Mouse (Mus musculus): Measurements from ENCODE around the gene Omp. TPM values are rescaled to one million over a fixed set of nuclear protein-coding genes. Genes with fewer than 3 reads are reported as not detected.
A peak's percentile ranks its signal among the peaks of the same experiment; 100 is the strongest.

The Omp gene
- polyA plus RNA-seq, 1 experiment from 2014 or later, result 0.70 TPM

DNA sequence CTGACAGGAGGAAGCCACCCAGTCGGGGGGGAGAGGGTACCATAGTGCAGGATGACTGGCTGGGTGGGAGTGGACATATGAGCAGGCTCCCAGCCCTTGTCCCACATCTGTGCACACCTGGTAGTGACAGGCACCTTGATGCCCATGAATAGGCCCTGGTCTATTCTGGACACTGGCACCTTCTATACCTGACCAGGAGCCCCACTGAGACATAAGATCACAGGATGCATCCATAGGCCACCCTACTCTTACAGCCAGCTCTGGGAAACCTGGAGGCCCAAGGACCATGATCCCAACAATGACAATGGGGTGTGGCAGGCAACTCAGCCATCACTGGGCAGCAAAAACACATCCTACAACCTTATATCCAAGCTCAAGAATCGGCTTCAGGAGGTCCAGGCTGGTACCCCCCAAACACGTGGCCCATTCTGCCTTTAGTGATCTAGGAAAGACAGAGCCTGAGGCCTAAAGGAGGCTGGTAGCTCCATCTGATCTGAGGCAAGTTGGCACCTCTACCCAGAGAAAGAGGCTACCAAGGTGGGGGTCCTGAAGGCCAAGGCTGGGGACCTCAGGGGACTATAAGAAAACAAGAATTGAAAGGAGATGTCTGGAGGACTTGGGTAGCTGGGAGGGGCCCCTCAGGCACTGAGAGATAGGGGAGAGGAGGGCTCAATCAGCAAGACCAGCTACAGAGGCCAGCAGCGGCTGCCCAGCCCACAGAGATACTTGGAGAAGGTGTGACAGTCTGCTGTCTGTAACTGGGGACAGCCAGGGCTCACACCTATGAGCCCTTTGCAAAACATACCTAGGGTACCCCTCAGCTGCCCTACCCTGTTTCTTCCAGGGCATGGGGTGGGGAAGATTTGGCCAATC lies 29.8 kb upstream of the Omp start:
- ATAC-seq (replicated peaks; ENCODE audit: low FRiP score) (peak; percentile 73), DNase-seq (ENCODE audit: low spot score) (no peak)
- 57% methylated on average over 4 of the region's 4 CpGs for WGBS
- Histone ChIP-seq H3K4me3 (ENCODE audit: low read depth, low read length) (peak overlapping the region; percentile 41), H3K27ac (ENCODE audit: low read depth, low read length) (peak overlapping the region; percentile 85), H3K4me1 (replicated peaks; ENCODE audit: control insufficient read depth, insufficient read depth, low read length) (peaks cover 75% of the 10 kb centered on the region), H3K4me2 (peak overlapping the region; percentile 88), H3K9ac (ENCODE audit: low read depth, low read length) (peak overlapping the region; percentile 76), H3K27me3 (replicated peaks; ENCODE audit: control insufficient read depth, insufficient read depth, low read length) (no peaks in the 10 kb centered on the region), H3K9me3 (ENCODE audit: control insufficient read depth, low read length) (no peaks in the 10 kb centered on the region), H3K36me3 (ENCODE audit: control insufficient read depth, insufficient read depth, low read length) (no peaks in the 10 kb centered on the region)

DNA sequence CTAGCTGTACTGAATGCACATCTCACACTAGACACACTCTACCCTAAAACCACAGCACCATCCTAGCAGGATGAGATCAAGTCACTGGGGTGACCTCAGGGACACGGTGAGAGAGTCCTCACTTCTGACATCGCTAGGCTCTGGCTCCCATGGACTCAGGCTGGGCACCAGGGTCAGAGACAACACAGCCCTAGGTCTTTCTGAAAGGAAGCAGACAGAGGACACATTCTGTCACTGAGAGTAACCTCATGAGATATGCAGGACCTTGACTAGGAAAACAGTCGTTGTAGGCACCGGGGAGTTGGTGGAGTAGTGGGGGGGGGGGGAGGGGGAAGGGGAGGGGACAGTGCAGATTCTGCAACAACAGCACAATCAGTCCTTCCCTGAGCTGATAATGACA lies 28.1 kb upstream of the Omp start:
- no peaks in the 10 kb centered on the region for H3K27me3 ChIP-seq (replicated peaks; ENCODE audit: control insufficient read depth, insufficient read depth, low read length)
- 22% methylated on average over 4 of the region's 4 CpGs for WGBS
- H3K9me3 ChIP-seq (ENCODE audit: control insufficient read depth, low read length), result no peaks in the 10 kb centered on the region
- H3K9ac ChIP-seq (ENCODE audit: low read depth, low read length), result peak overlapping the region; percentile 49
- no peak for DNase-seq (ENCODE audit: low spot score)
- no peak overlapping the region for H3K4me3 ChIP-seq (ENCODE audit: low read depth, low read length)
- peaks cover 80% of the 10 kb centered on the region for H3K4me1 ChIP-seq (replicated peaks; ENCODE audit: control insufficient read depth, insufficient read depth, low read length)
- peak overlapping the region; percentile 43 for H3K4me2 ChIP-seq
- H3K27ac ChIP-seq (ENCODE audit: low read depth, low read length), result peak overlapping the region; percentile 63; the same call in 1 of the 2 replicates
- H3K36me3 ChIP-seq (ENCODE audit: control insufficient read depth, insufficient read depth, low read length), result no peaks in the 10 kb centered on the region; the same call in 1 of the 2 replicates
- no peak for ATAC-seq (replicated peaks; ENCODE audit: low FRiP score)

DNA sequence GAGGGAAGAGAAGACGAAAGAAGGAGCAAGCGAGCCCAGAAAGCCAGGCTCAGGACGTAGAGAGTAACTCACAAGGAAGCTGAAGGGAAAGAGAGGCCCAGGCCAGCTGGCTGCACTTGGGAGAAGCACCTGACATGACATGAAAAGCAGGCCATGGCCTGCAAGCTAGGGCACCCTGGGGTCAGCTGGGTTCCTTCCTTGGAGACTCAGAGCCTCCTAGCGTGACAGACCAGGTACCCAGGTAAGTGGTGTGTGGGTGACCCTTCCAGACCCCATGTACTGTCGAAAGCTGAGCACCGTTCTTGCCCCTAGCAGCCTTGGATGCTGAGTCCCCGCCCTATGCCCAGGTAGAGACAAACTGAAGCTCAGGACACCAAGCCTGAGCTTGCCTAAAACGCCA lies 27.4 kb upstream of the Omp start:
- Histone ChIP-seq H3K4me1 (replicated peaks; ENCODE audit: control insufficient read depth, insufficient read depth, low read length) (peaks cover 79% of the 10 kb centered on the region), H3K36me3 (ENCODE audit: control insufficient read depth, insufficient read depth, low read length) (no peaks in the 10 kb centered on the region; the same call in 1 of the 2 replicates), H3K4me3 (ENCODE audit: low read depth, low read length) (no peak overlapping the region), H3K27ac (ENCODE audit: low read depth, low read length) (peak overlapping the region; percentile 85), H3K9me3 (ENCODE audit: control insufficient read depth, low read length) (no peaks in the 10 kb centered on the region), H3K27me3 (replicated peaks; ENCODE audit: control insufficient read depth, insufficient read depth, low read length) (no peaks in the 10 kb centered on the region), H3K9ac (ENCODE audit: low read depth, low read length) (peak overlapping the region; percentile 49), H3K4me2 (no peak overlapping the region)
- 89% methylated on average over 8 of the region's 8 CpGs for WGBS
- ATAC-seq (replicated peaks; ENCODE audit: low FRiP score) (no peak), DNase-seq (ENCODE audit: low spot score) (no peak)

DNA sequence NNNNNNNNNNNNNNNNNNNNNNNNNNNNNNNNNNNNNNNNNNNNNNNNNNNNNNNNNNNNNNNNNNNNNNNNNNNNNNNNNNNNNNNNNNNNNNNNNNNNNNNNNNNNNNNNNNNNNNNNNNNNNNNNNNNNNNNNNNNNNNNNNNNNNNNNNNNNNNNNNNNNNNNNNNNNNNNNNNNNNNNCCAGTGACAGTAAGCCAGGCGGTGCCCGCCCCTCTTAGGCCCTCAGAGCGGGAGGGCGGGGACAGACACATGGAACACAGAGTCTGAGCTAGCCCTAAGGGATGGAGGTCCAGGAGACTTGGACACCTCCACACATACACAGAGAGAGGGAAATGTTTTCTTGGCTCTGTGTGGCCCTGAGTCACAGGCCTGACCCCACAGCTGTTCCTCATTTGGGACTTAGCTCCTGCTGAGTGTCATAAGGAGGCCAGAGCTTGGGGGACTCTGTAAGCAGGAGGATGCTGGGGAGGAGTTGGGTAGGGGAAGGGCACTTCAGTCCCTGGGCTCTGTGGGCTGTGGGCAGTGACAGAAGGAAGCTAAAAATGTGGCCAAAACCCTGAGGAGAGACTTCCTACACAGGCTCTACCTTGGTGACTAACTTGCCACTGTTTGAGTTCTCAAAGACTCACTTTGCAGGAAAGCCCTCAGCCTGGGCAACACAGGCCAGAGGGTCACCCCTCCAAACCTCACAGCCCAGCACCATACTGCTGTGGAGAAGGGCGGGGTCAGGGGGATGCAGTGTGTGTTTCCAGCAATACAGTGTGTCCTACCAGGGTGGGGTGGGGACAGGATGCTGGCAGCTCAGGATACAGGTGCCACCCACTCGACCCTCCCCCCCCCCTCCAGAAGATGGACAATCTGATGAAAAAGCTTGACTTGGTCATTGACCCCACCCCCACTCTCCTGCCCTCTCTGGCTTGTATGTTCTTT lies 26.1 kb upstream of the Omp start:
- Histone ChIP-seq H3K4me1 (replicated peaks; ENCODE audit: control insufficient read depth, insufficient read depth, low read length) (peaks cover 67% of the 10 kb centered on the region), H3K4me3 (ENCODE audit: low read depth, low read length) (peak overlapping the region; percentile 20; the same call in 1 of the 2 replicates)
- WGBS, result 25% methylated on average over 6 of the region's 6 CpGs

DNA sequence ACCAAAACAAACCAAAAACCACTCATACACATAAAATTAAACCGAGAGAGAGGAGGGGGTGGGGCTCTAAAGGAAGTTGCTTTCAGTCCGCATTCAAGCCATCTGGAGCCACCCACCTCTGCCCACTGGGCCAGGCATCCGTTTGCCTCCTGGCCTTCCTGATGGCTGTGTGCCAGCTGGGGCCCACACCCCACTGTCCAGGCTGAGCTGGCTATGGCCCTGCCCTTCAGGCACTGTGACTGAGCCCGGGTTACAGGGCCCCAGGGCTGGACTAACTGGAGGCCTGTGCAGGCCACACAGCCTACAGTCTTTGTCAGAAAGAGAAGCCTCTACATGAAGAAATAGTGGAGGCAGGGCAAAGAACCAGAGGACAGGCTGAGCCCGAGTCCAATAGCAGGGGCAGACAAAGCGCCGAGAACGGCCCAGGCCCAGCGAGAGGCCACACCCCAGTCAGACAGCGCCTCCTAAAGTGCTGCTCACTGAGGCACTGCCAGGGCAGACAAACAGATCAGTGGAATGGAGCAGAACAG lies 19.8 kb upstream of the Omp start:
- peak overlapping the region; percentile 19; the same call in 1 of the 2 replicates for H3K27ac ChIP-seq (ENCODE audit: low read depth, low read length)
- peaks cover 2% of the 10 kb centered on the region; the same call in 1 of the 2 replicates for H3K36me3 ChIP-seq (ENCODE audit: control insufficient read depth, insufficient read depth, low read length)
- peaks cover 50% of the 10 kb centered on the region for H3K4me1 ChIP-seq (replicated peaks; ENCODE audit: control insufficient read depth, insufficient read depth, low read length)
- no peaks in the 10 kb centered on the region for H3K27me3 ChIP-seq (replicated peaks; ENCODE audit: control insufficient read depth, insufficient read depth, low read length)
- peak overlapping the region; percentile 40; the same call in 1 of the 2 replicates for H3K9ac ChIP-seq (ENCODE audit: low read depth, low read length)
- H3K4me3 ChIP-seq (ENCODE audit: low read depth, low read length), result no peak overlapping the region
- peak overlapping the region; percentile 37 for H3K4me2 ChIP-seq
- H3K9me3 ChIP-seq (ENCODE audit: control insufficient read depth, low read length), result no peaks in the 10 kb centered on the region
- ATAC-seq (replicated peaks; ENCODE audit: low FRiP score) (peak; percentile 62), DNase-seq (ENCODE audit: low spot score) (no peak)
- WGBS, result 54% methylated on average over 10 of the region's 10 CpGs

More for the DNA sequence above, 26.1 kb upstream of the Omp start:
- ATAC-seq (replicated peaks; ENCODE audit: low FRiP score) (peak; percentile 83), DNase-seq (ENCODE audit: low spot score) (no peak)
- Histone ChIP-seq H3K36me3 (ENCODE audit: control insufficient read depth, insufficient read depth, low read length) (no peaks in the 10 kb centered on the region; the same call in 1 of the 2 replicates), H3K9ac (ENCODE audit: low read depth, low read length) (peak overlapping the region; percentile 59), H3K27ac (ENCODE audit: low read depth, low read length) (peak overlapping the region; percentile 85), H3K27me3 (replicated peaks; ENCODE audit: control insufficient read depth, insufficient read depth, low read length) (no peaks in the 10 kb centered on the region), H3K4me2 (peak overlapping the region; percentile 68), H3K9me3 (ENCODE audit: control insufficient read depth, low read length) (no peaks in the 10 kb centered on the region)

DNA sequence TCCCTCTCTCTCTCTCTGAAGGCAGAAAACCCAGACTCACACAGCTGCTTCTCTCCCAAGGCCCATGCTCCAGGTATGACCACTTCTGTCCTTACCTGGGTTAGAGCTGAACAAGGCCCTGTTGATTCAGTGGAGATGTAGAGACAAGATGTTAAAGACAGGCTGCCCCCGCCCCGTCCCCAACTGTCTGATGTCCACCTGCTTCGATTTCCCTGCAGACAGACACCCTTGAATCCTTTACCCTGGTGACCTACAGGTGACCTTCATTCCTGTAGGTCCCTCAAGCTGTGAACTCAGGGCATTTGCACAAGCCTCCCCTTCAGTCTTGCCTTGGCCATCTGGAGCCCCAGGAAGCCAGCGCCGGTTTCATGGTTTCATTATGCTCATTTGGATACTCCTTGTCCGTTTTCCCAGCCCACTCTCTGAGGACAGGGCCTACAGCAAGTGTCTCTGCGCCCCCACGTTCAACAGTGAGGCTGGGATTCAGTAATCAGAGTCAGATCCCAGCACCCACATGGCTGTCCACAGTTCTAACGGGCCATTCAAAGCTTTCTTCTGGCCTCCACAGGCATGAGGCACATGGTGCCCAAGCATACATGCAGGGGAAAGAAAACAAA lies 19.2 kb upstream of the Omp start:
- no peak for ATAC-seq (replicated peaks; ENCODE audit: low FRiP score)

DNA sequence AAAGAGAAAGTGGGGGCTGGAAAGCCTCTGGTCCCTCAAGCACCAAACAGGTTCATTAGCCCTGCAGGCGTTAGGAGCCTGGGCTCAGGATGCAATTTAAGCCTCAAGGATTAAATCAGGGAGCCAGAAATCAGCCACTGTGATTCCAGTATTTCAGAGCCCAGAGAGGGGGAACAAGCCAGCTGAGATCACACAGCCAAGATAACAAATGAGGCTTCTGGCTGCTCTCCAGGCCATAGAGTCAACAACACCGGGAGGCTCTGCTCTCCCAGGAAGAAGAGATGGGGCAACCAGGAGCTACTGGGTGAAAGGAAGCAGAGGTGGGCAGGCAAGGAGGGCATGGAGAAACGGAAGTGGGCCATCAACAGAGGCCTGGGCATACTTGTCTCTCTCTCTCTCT lies 18.4 kb upstream of the Omp start:
- 49% methylated on average over 3 of the region's 3 CpGs for WGBS
- no peak overlapping the region for H3K4me2 ChIP-seq
- H3K36me3 ChIP-seq (ENCODE audit: control insufficient read depth, insufficient read depth, low read length), result 0 out of 2 replicates have a peak, but pooled peaks cover 2% of the 10 kb centered on the region
- no peaks in the 10 kb centered on the region for H3K9me3 ChIP-seq (ENCODE audit: control insufficient read depth, low read length)
- peak overlapping the region; percentile 21; the same call in 1 of the 2 replicates for H3K27ac ChIP-seq (ENCODE audit: low read depth, low read length)
- no peak overlapping the region for H3K4me3 ChIP-seq (ENCODE audit: low read depth, low read length)
- no peak for DNase-seq (ENCODE audit: low spot score)
- H3K4me1 ChIP-seq (replicated peaks; ENCODE audit: control insufficient read depth, insufficient read depth, low read length), result peaks cover 53% of the 10 kb centered on the region
- H3K27me3 ChIP-seq (replicated peaks; ENCODE audit: control insufficient read depth, insufficient read depth, low read length), result no peaks in the 10 kb centered on the region
- ATAC-seq (replicated peaks; ENCODE audit: low FRiP score), result no peak
- H3K9ac ChIP-seq (ENCODE audit: low read depth, low read length), result no peak overlapping the region

More for the DNA sequence above, 19.2 kb upstream of the Omp start:
- H3K4me3 ChIP-seq (ENCODE audit: low read depth, low read length), result no peak overlapping the region
- H3K4me2 ChIP-seq, result peak overlapping the region; percentile 37; the same call in 1 of the 2 replicates
- H3K36me3 ChIP-seq (ENCODE audit: control insufficient read depth, insufficient read depth, low read length), result 0 out of 2 replicates have a peak, but pooled peaks cover 2% of the 10 kb centered on the region
- peaks cover 49% of the 10 kb centered on the region for H3K4me1 ChIP-seq (replicated peaks; ENCODE audit: control insufficient read depth, insufficient read depth, low read length)
- 0 out of 2 replicates have a peak overlapping the region, but pooled peaks have one; percentile 40 for H3K9ac ChIP-seq (ENCODE audit: low read depth, low read length)
- H3K27ac ChIP-seq (ENCODE audit: low read depth, low read length), result no peak overlapping the region
- WGBS, result 80% methylated on average over 9 of the region's 9 CpGs
- no peaks in the 10 kb centered on the region for H3K9me3 ChIP-seq (ENCODE audit: control insufficient read depth, low read length)
- DNase-seq (ENCODE audit: low spot score), result no peak
- H3K27me3 ChIP-seq (replicated peaks; ENCODE audit: control insufficient read depth, insufficient read depth, low read length), result no peaks in the 10 kb centered on the region

DNA sequence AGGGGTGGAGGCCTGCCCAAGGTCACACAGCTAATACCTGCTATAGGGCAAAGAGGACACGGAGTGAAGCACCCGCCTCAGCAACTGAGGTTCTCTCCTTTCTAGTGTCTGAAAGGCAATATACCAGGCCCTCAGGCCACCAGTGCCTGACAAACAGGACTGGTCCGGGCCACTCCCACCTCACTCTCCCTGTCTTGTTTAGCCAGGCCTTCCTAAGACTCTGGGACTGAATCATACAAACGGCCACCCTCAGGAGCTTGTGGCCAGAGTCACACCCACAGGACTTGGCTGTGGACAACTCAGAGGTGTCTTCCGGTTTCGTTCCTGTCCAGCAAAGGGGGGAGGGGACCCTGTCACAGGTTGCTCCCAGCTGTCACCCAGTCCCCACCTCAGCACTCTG lies 16.9 kb upstream of the Omp start:
- no peaks in the 10 kb centered on the region for H3K27me3 ChIP-seq (replicated peaks; ENCODE audit: control insufficient read depth, insufficient read depth, low read length)
- H3K9me3 ChIP-seq (ENCODE audit: control insufficient read depth, low read length), result no peaks in the 10 kb centered on the region
- peaks cover 65% of the 10 kb centered on the region for H3K4me1 ChIP-seq (replicated peaks; ENCODE audit: control insufficient read depth, insufficient read depth, low read length)
- H3K36me3 ChIP-seq (ENCODE audit: control insufficient read depth, insufficient read depth, low read length), result 0 out of 2 replicates have a peak, but pooled peaks cover 2% of the 10 kb centered on the region
- H3K9ac ChIP-seq (ENCODE audit: low read depth, low read length), result no peak overlapping the region
- no peak for ATAC-seq (replicated peaks; ENCODE audit: low FRiP score)
- DNase-seq (ENCODE audit: low spot score), result no peak
- H3K27ac ChIP-seq (ENCODE audit: low read depth, low read length), result 0 out of 2 replicates have a peak overlapping the region, but pooled peaks have one; percentile 15
- H3K4me2 ChIP-seq, result no peak overlapping the region
- 59% methylated on average over 6 of the region's 6 CpGs for WGBS
- no peak overlapping the region for H3K4me3 ChIP-seq (ENCODE audit: low read depth, low read length)
